In the genomic region with DNA sequence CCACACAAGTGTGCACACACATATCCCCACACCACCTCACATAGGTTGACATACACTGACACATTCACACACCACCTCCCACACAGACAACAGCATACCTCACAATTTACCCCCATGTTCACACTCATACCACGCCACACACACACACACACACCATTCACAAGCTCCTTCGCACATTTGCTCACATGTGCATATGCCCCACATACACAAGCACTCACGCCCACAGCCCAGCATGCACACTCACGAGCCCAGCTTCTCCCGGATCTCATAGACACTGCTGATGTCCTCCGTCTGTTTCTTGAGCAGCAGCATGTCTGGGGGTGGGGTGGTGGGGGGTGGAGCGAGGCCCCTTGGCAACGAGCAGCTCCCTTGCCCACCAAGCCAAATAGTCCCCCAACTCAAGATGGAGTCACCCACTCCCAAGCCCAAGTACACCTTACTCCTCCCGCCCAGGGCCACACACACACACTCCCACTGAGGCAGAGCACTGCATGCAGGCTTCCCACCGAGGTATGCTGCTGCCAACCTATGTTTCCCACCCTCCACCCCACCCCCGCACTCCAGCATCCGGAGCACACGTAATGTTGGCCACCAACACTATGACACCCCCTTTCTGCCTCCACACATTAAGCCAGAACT, we compare ENCODE assay signal across 10 mouse cellular contexts. TPM values are rescaled to one million over a fixed set of nuclear protein-coding genes. Genes with fewer than 3 reads are reported as not detected.
A peak's percentile ranks its signal among the peaks of the same experiment; 100 is the strongest.
DNase-seq lines count a peak whose midpoint lies in the region; ATAC-seq and TF ChIP-seq lines count a peak whose summit lies in the region.
"Had no signal": no experiment of that assay in that cellular context is flagged by ENCODE, and none has a peak within 500 bp of the region (broad histone marks: within the 10 kb centered on the region; RNA-seq: fewer than 3 reads in every experiment).

No protein-coding gene starts in this region.

- 0 out of 2 replicates have a peak, but pooled peaks cover 4% of the 10 kb centered on the region for H3K4me1 ChIP-seq in heart, embryonic 15.5 days (replicated peaks)
- peaks cover 0 to 7% of the 10 kb centered on the region in 2 experiments; a peak in 1 of 4 replicates for H3K4me1 ChIP-seq in ES-E14 (ENCODE audit: control insufficient read depth in 2 of 2, insufficient read depth in 2 of 2, low read length in 2 of 2, poor library complexity in 1 of 2)
- no peaks in the 10 kb centered on the region for H3K4me1 ChIP-seq in forebrain, postnatal 0 days (ENCODE audit: insufficient read depth)
- 0 out of 2 replicates have a peak, but pooled peaks cover 5% of the 10 kb centered on the region for H3K4me1 ChIP-seq in midbrain, embryonic 12.5 days

- H3K4me2 ChIP-seq in heart, embryonic 15.5 days, result peak overlapping the region; percentile 86
- peak overlapping the region; percentile 57 for H3K4me2 ChIP-seq in forebrain, postnatal 0 days (ENCODE audit: low read depth)
- H3K4me2 ChIP-seq in midbrain, embryonic 12.5 days (replicated peaks), result peak overlapping the region; percentile 72

- no peak overlapping the region for H3K27ac ChIP-seq in heart, embryonic 15.5 days
- no peak overlapping the region for H3K27ac ChIP-seq in ES-E14 (ENCODE audit: insufficient read depth, low read depth, low read length, poor library complexity, severe bottlenecking)
- H3K27ac ChIP-seq in forebrain, postnatal 0 days (ENCODE audit: low read depth, low read length), result peak overlapping the region; percentile 85
- no peak overlapping the region for H3K27ac ChIP-seq in midbrain, embryonic 12.5 days (replicated peaks)

- peak overlapping the region; percentile 52 for H3K4me3 ChIP-seq in heart, embryonic 15.5 days
- peak overlapping the region; percentile 56 to 69; a peak in 3 of 4 replicates for H3K4me3 ChIP-seq in ES-E14 (ENCODE audit: insufficient read depth in 1 of 2, low read depth in 1 of 2, low read length in 2 of 2, poor library complexity in 1 of 2, severe bottlenecking in 1 of 2)
- peak overlapping the region; percentile 49 for H3K4me3 ChIP-seq in forebrain, postnatal 0 days (ENCODE audit: low read depth, low read length)
- H3K4me3 ChIP-seq in midbrain, embryonic 12.5 days, result peak overlapping the region; percentile 52

- ATAC-seq in heart, embryonic 15.5 days (replicated peaks; ENCODE audit: insufficient number of reproducible peaks, insufficient read depth, low FRiP score, low read depth), result 0 out of 2 replicates have a peak, but pooled peaks have one; percentile 3
- peak; percentile 64 for ATAC-seq in forebrain, postnatal 0 days
- ATAC-seq in midbrain, embryonic 12.5 days (ENCODE audit: low FRiP score, low read depth), result 0 out of 2 replicates have a peak, but pooled peaks have one; percentile 11
- ATAC-seq in cerebellum, adult (ENCODE audit: insufficient number of reproducible peaks, low FRiP score, low TSS enrichment), result no peak

- H3K36me3 ChIP-seq in heart, embryonic 15.5 days, result no peaks in the 10 kb centered on the region
- H3K36me3 ChIP-seq in ES-E14 (ENCODE audit: control insufficient read depth, insufficient read depth, low read length, poor library complexity, severe bottlenecking), result no peaks in the 10 kb centered on the region
- no peaks in the 10 kb centered on the region; the same call in 1 of the 2 replicates for H3K36me3 ChIP-seq in forebrain, postnatal 0 days (ENCODE audit: insufficient read depth)
- no peaks in the 10 kb centered on the region for H3K36me3 ChIP-seq in midbrain, embryonic 12.5 days
- H3K36me3 ChIP-seq: G1E had no signal

- no peak for DNase-seq in heart, postnatal 36 days
- no peak for DNase-seq in ES-E14 (ENCODE audit: low read depth, low spot score)
- DNase-seq in forebrain, postnatal 0 days, result peak; percentile 47
- DNase-seq in kidney, adult 8-10 months, result no peak
- DNase-seq in T-cell, adult 2 months (ENCODE audit: low spot score), result no peak
- DNase-seq: thymus, adult 18-20 months had no signal

- no peaks in the 10 kb centered on the region for H3K9me3 ChIP-seq in heart, embryonic 15.5 days (replicated peaks)
- no peaks in the 10 kb centered on the region for H3K9me3 ChIP-seq in ES-E14 (ENCODE audit: control insufficient read depth, insufficient read depth, low read depth, low read length)
- no peaks in the 10 kb centered on the region for H3K9me3 ChIP-seq in forebrain, postnatal 0 days (ENCODE audit: low read length)
- no peaks in the 10 kb centered on the region for H3K9me3 ChIP-seq in midbrain, embryonic 12.5 days
- H3K9me3 ChIP-seq: G1E had no signal

- in situ Hi-C loops in ES-E14 (cut with MboI; ENCODE audit: low sequenced_read_pairs in 2 of 2, unreplicated experiment in 2 of 2), result loop anchor here in 1 of 2 experiments (10.0 to 25.0 kb wide), 2 partner anchors 84 to 622 kb away; partner anchors contain the start of gene Pnma5

- intact Hi-C loops in heart, postnatal 36 days (cut with DNase I), result loop anchor here (5.0 kb wide), 1 partner anchor 652 kb away; no protein-coding TSS in a partner anchor

- 0 out of 2 replicates have a peak, but pooled peaks cover 4% of the 10 kb centered on the region for H3K27me3 ChIP-seq in heart, embryonic 15.5 days
- no peaks in the 10 kb centered on the region for H3K27me3 ChIP-seq in forebrain, postnatal 0 days (ENCODE audit: insufficient read depth, low read length)
- no peaks in the 10 kb centered on the region; the same call in 1 of the 2 replicates for H3K27me3 ChIP-seq in midbrain, embryonic 12.5 days

- WGBS in heart, embryonic 15.5 days, result 53% methylated on average over 13 of the region's 13 CpGs
- 50% methylated on average over 13 of the region's 13 CpGs for WGBS in forebrain, postnatal 0 days
- 64% methylated on average over 13 of the region's 13 CpGs for WGBS in midbrain, embryonic 12.5 days

- H3K9ac ChIP-seq in heart, embryonic 15.5 days, result peak overlapping the region; percentile 56; the same call in 1 of the 2 replicates
- peak overlapping the region; percentile 23; the same call in 1 of the 2 replicates for H3K9ac ChIP-seq in ES-E14 (ENCODE audit: insufficient read depth, low read depth, low read length, poor library complexity, severe bottlenecking)
- H3K9ac ChIP-seq in forebrain, postnatal 0 days, result peak overlapping the region; percentile 75
- H3K9ac ChIP-seq in midbrain, embryonic 12.5 days (replicated peaks), result peak overlapping the region; percentile 65

- TF ChIP-seq CTCF in forebrain, postnatal 0 days (IDR thresholded peaks at IDR 0.05; ENCODE audit: low read depth), result no peak

TF ChIP-seq in ES-E14, 5 proteins besides CTCF, POLR2A, EP300 and RAD21:
- TF ChIP-seq HCFC1 (IDR thresholded peaks at IDR 0.05; ENCODE audit: borderline replicate concordance, insufficient read depth, low read length) (no peak), CHD2 (IDR thresholded peaks at IDR 0.05; ENCODE audit: low read depth, low read length) (no peak), ZNF384 (IDR thresholded peaks at IDR 0.05; ENCODE audit: low read depth, low read length) (no peak), ZC3H11A (IDR thresholded peaks at IDR 0.05; ENCODE audit: borderline replicate concordance, low read depth, low read length) (no peak), MAFK (IDR thresholded peaks at IDR 0.05; ENCODE audit: insufficient read depth, low read depth, low read length) (no peak)

RNA-seq across cellular contexts. Expression of gene Pnck, which starts 0.9 kb away (rescaled TPM):
- polyA plus RNA-seq in heart, embryonic 15.5 days (2015; fragmentation: Nextera tagmentation; extraction: Ambion mirVana), result 8.8 and 13.7 TPM in 2 replicates
- 1 to 10 TPM; 5.1 to 7.1 TPM for total RNA-seq in heart, postnatal 36 days (2021)
- 2.0 and 4.9 TPM in 2 replicates for total RNA-seq in ES-E14 (2012; rRNA removed)
- 104 and 117 TPM in 2 replicates for total RNA-seq in forebrain, postnatal 0 days (2014; rRNA removed)
- polyA plus RNA-seq in forebrain, postnatal 0 days (2015; fragmentation: Nextera tagmentation; extraction: Ambion mirVana), result 136 and 145 TPM in 2 replicates
- 26.2 and 30.0 TPM in 2 replicates for polyA plus RNA-seq in midbrain, embryonic 12.5 days (2016; fragmentation: Nextera tagmentation; extraction: Ambion mirVana)
- total RNA-seq: G1E had no signal
- polyA plus RNA-seq: G1E had no signal

RNA-seq across cellular contexts. Expression of gene Slc6a8, which starts 13.9 kb away (rescaled TPM):
- polyA plus RNA-seq in heart, embryonic 15.5 days (2015; fragmentation: Nextera tagmentation; extraction: Ambion mirVana), result 7.5 and 8.1 TPM in 2 replicates
- 100 to 1,000 TPM; 130 to 145 TPM for total RNA-seq in heart, postnatal 36 days (2021)
- total RNA-seq in ES-E14 (2012; rRNA removed), result 83.4 and 133 TPM in 2 replicates
- total RNA-seq in forebrain, postnatal 0 days (2014; rRNA removed), result 39.5 and 45.4 TPM in 2 replicates
- polyA plus RNA-seq in forebrain, postnatal 0 days (2015; fragmentation: Nextera tagmentation; extraction: Ambion mirVana), result 3.9 and 5.8 TPM in 2 replicates
- polyA plus RNA-seq in midbrain, embryonic 12.5 days (2016; fragmentation: Nextera tagmentation; extraction: Ambion mirVana), result 7.3 and 7.7 TPM in 2 replicates

RNA-seq across cellular contexts. Expression of gene Dusp9, which starts 19.8 kb away (rescaled TPM):
- 1.4 and 2.4 TPM in 2 replicates for polyA plus RNA-seq in heart, embryonic 15.5 days (2015; fragmentation: Nextera tagmentation; extraction: Ambion mirVana)
- total RNA-seq in heart, postnatal 36 days (2021), result not detected
- total RNA-seq in ES-E14 (2012; rRNA removed), result 124 and 197 TPM in 2 replicates
- total RNA-seq in forebrain, postnatal 0 days (2014; rRNA removed), result 0.19 and 0.92 TPM in 2 replicates
- polyA plus RNA-seq in forebrain, postnatal 0 days (2015; fragmentation: Nextera tagmentation; extraction: Ambion mirVana), result 0.23 and 0.28 TPM in 2 replicates
- 3.9 and 4.1 TPM in 2 replicates for polyA plus RNA-seq in midbrain, embryonic 12.5 days (2016; fragmentation: Nextera tagmentation; extraction: Ambion mirVana)

RNA-seq across cellular contexts. Expression of gene Bcap31, which starts 56.9 kb away (rescaled TPM):
- 163 and 175 TPM in 2 replicates for polyA plus RNA-seq in heart, embryonic 15.5 days (2015; fragmentation: Nextera tagmentation; extraction: Ambion mirVana)
- total RNA-seq in heart, postnatal 36 days (2021), result 10 to 100 TPM; 74.2 to 83.4 TPM
- 246 and 314 TPM in 2 replicates for total RNA-seq in ES-E14 (2012; rRNA removed)
- total RNA-seq in forebrain, postnatal 0 days (2014; rRNA removed), result 41.9 and 45.4 TPM in 2 replicates
- 113 and 121 TPM in 2 replicates for polyA plus RNA-seq in forebrain, postnatal 0 days (2015; fragmentation: Nextera tagmentation; extraction: Ambion mirVana)
- 117 and 119 TPM in 2 replicates for polyA plus RNA-seq in midbrain, embryonic 12.5 days (2016; fragmentation: Nextera tagmentation; extraction: Ambion mirVana)

RNA-seq across cellular contexts. Expression of gene Abcd1, which starts 57.3 kb away (rescaled TPM):
- polyA plus RNA-seq in heart, embryonic 15.5 days (2015; fragmentation: Nextera tagmentation; extraction: Ambion mirVana), result 13.1 and 17.4 TPM in 2 replicates
- 10 to 100 TPM; 29.6 to 33.6 TPM for total RNA-seq in heart, postnatal 36 days (2021)
- total RNA-seq in ES-E14 (2012; rRNA removed), result 4.2 and 5.0 TPM in 2 replicates
- 11.7 and 13.8 TPM in 2 replicates for total RNA-seq in forebrain, postnatal 0 days (2014; rRNA removed)
- polyA plus RNA-seq in forebrain, postnatal 0 days (2015; fragmentation: Nextera tagmentation; extraction: Ambion mirVana), result 6.7 and 7.6 TPM in 2 replicates
- polyA plus RNA-seq in midbrain, embryonic 12.5 days (2016; fragmentation: Nextera tagmentation; extraction: Ambion mirVana), result 10.2 and 13.7 TPM in 2 replicates

Comparison
In these comparisons a context has a peak if more than half of its experiments do, and no peak if none do; other contexts are left out.
1. H3K9ac ChIP-seq: peak in every context shown above with its lines; median percentile 75 in forebrain, postnatal 0 days; 65 in midbrain, embryonic 12.5 days; 56 in heart, embryonic 15.5 days; 23 in ES-E14.
2. RNA of gene Pnck, which starts 0.9 kb away (total RNA-seq): 104 to 117 TPM in forebrain, postnatal 0 days; 5.1 to 7.1 TPM in heart, postnatal 36 days and 2.0 to 4.9 TPM in ES-E14; every median in the first group is over 10 times any median in the second.
3. RNA of gene Dusp9, which starts 19.8 kb away (total RNA-seq): 124 to 197 TPM in ES-E14; 0.19 to 0.92 TPM in forebrain, postnatal 0 days and not detected in heart, postnatal 36 days; every median in the first group is over 10 times any median in the second.
4. Peak in every context shown above with its lines, with median percentiles within 50 percentile points of each other: H3K4me2 ChIP-seq and H3K4me3 ChIP-seq.